Mouse (Mus musculus) testis, adult 2 months (tissue): Measurements from ENCODE around the gene D930007J09Rik. TPM values are rescaled to one million over a fixed set of nuclear protein-coding genes. Genes with fewer than 3 reads are reported as not detected.

ENCODE experiments used
- H3K27ac ChIP-seq: fragments of 200-500 bp; 2 replicates; pipeline ENCODE4 v1.5.1; 2012; ENCODE audit warnings: low read depth, low read length; ENCODE audit not compliant: control insufficient read depth, insufficient read depth
- H3K27me3 ChIP-seq: fragments of 200-500 bp; 2 replicates; pipeline ENCODE4 v1.6.1; 2012; ENCODE audit warnings: mild to moderate bottlenecking, low read length, moderate library complexity; ENCODE audit not compliant: control insufficient read depth, insufficient read depth
- H3K36me3 ChIP-seq: fragments of 200-500 bp; 2 replicates; pipeline ENCODE4 v1.6.1; 2012; ENCODE audit warnings: mild to moderate bottlenecking, low read length; ENCODE audit not compliant: control insufficient read depth, insufficient read depth
- H3K4me1 ChIP-seq: fragments of 200-500 bp; 2 replicates; pipeline ENCODE4 v1.6.1; 2012; ENCODE audit warnings: low read length; ENCODE audit not compliant: control insufficient read depth, insufficient read depth
- H3K4me3 ChIP-seq: fragments of 200-500 bp; 2 replicates; pipeline ENCODE4 v1.5.1; 2012; ENCODE audit warnings: low read depth, mild to moderate bottlenecking, low read length, moderate library complexity, mixed read lengths; ENCODE audit not compliant: control insufficient read depth
- CTCF ChIP-seq: fragments of 200-500 bp; IDR thresholded peaks from 2 replicates; pipeline ENCODE4 v1.5.1; 2012; ENCODE audit warnings: low read depth, mild to moderate bottlenecking, inconsistent platforms, low read length, moderate library complexity; ENCODE audit not compliant: control insufficient read depth, insufficient read depth, insufficient replicate concordance
- POLR2A ChIP-seq: fragments of 200-500 bp; IDR thresholded peaks from 2 replicates; pipeline ENCODE4 v1.6.1; 2012; ENCODE audit warnings: low read depth, mild to moderate bottlenecking, inconsistent platforms, low read length, moderate library complexity; ENCODE audit not compliant: control insufficient read depth
- polyA plus RNA-seq: library from polyadenylated mRNA; depleted of rRNA; stranded (reverse); fragments of >200 nt; gene quantifications from 2 replicates; pipeline ENCODE4 v1.2.3, GENCODE M21; 2012

Gene D930007J09Rik
- polyA plus RNA-seq, 1 experiment: not detected

GRCm38 (mm10) chr13:32797085-32797484 lies 5.6 kb downstream of the D930007J09Rik start:
- no peak overlapping the region for H3K27ac ChIP-seq
- no peaks in the 10 kb centered on the region for H3K27me3 ChIP-seq
- no peak for TF ChIP-seq POLR2A
- no peak for TF ChIP-seq CTCF

GRCm38 (mm10) chr13:32795166-32795565 lies 7.5 kb downstream of the D930007J09Rik start:
- H3K4me3 ChIP-seq: no peak overlapping the region
- H3K27me3 ChIP-seq: no peaks in the 10 kb centered on the region
- no peaks in the 10 kb centered on the region for H3K36me3 ChIP-seq
- TF ChIP-seq POLR2A: no peak
- TF ChIP-seq CTCF: no peak
- H3K27ac ChIP-seq: no peak overlapping the region
- no peaks in the 10 kb centered on the region for H3K4me1 ChIP-seq

More at GRCm38 (mm10) chr13:32797085-32797484, 5.6 kb downstream of the D930007J09Rik start:
- Histone ChIP-seq H3K4me1 (no peaks in the 10 kb centered on the region), H3K36me3 (no peaks in the 10 kb centered on the region), H3K4me3 (no peak overlapping the region)

DNA sequence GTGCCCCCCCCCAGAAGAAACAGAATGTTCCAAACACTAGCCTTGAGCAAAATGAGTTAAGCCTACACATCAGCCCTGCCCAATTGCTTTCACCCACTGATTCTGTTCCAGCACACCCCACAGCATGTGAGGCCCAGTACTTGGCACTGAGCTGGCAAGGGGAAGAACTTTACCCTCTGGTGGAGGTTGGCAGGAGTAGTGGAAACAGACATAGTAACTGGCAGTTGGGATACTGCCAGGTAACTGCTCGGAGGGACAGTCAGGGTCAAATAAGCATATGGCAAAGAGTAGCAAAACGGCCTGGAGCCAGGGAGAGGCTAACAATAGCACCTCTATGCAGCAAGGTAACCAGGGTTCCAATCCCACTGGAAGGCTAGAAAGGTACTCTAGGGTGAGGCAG lies 8.0 kb downstream of the D930007J09Rik start:
- no peaks in the 10 kb centered on the region for H3K4me1 ChIP-seq
- H3K4me3 ChIP-seq: no peak overlapping the region
- no peaks in the 10 kb centered on the region for H3K27me3 ChIP-seq
- TF ChIP-seq CTCF (no peak), POLR2A (no peak)
- H3K36me3 ChIP-seq: no peaks in the 10 kb centered on the region
- H3K27ac ChIP-seq: no peak overlapping the region

- H3K27me3 ChIP-seq: no peaks in the 10 kb centered on the region
- H3K36me3 ChIP-seq: no peaks in the 10 kb centered on the region
- no peaks in the 10 kb centered on the region for H3K4me1 ChIP-seq
- no peak overlapping the region for H3K27ac ChIP-seq
- TF ChIP-seq CTCF: no peak
- TF ChIP-seq POLR2A: no peak
- no peak overlapping the region for H3K4me3 ChIP-seq
Measured at GRCm38 (mm10) chr13:32789781-32790180, 12.9 kb downstream of the D930007J09Rik start.

DNA sequence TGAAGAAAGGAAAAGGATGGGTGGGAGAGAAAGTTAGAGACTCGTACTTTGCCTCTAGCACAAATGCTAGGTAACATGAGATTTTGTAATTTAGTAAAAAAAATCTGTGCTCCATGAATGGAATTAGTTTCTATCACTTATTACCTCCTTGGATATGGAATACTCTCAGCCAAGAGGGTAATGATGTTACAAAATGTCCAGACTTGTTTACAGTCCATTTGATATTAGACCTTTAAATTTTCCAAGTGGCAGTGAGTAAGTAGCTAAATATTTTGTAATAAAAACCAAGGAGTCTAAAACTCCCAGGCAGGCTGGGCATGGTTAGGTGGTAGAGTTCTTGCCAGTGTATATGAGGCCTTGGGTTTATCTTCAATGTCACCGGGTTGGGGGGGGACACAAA lies 15.1 kb downstream of the D930007J09Rik start:
- TF ChIP-seq POLR2A (no peak), CTCF (no peak)
- no peak overlapping the region for H3K27ac ChIP-seq
- H3K4me3 ChIP-seq: no peak overlapping the region
- H3K36me3 ChIP-seq: no peaks in the 10 kb centered on the region
- H3K4me1 ChIP-seq: no peaks in the 10 kb centered on the region
- no peaks in the 10 kb centered on the region for H3K27me3 ChIP-seq

GRCm38 (mm10) chr13:32783816-32784215 lies 18.8 kb downstream of the D930007J09Rik start, which contains the start of gene Mylk4:
TSS of gene Mylk4 (minus strand) at chr13:32783954.
- H3K4me3 ChIP-seq: no peak within 1 kb of the TSS
- H3K27me3 ChIP-seq: no peaks in the 10 kb centered on the region
- no peak for TF ChIP-seq CTCF
- no peak for TF ChIP-seq POLR2A
- no peaks in the 10 kb centered on the region for H3K36me3 ChIP-seq
- H3K4me1 ChIP-seq: no peaks in the 10 kb centered on the region
- no peak within 1 kb of the TSS for H3K27ac ChIP-seq

DNA sequence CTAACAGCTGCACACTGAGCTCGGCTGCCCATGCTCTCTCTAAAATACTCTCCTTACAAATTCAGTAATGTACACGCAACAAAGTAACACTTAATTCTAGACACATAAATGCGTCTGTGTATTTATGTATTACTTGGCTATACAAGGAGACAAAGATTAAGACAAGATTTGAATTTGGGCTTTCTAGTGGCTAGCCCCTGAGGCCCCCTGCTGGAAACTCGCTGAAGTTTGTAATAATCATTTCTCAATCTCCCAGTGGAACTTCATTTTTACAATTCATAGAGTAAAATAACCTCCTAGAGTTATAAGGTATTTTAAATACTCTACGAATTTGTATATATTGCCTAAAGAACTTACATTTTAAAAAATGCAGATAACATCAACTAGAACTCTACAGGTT lies 19.6 kb downstream of the D930007J09Rik start:
- no peak for TF ChIP-seq POLR2A
- TF ChIP-seq CTCF: no peak
- Histone ChIP-seq H3K36me3 (no peaks in the 10 kb centered on the region), H3K4me1 (no peaks in the 10 kb centered on the region), H3K27me3 (no peaks in the 10 kb centered on the region), H3K27ac (no peak overlapping the region), H3K4me3 (no peak overlapping the region)

DNA sequence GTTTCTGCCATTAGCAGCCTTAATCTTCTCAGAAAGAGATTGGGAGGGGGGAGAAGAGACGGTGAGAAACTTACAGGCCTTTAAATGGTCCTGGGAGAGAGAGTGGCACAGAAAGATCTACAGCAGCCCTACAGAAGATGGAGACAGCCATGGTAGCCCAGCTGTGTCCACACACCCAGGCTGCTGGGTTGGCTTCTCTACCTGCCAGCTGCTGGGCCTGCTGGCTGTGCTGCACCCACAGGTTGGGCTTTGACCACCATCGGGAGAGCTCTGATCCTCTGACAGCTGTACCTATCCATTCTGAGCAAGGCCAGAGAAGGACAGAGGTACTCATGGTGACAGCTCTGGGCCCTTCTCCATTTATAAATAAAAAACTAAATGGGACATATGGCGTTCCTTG lies 23.8 kb downstream of the D930007J09Rik start:
- H3K27ac ChIP-seq: no peak overlapping the region
- H3K36me3 ChIP-seq: no peaks in the 10 kb centered on the region
- TF ChIP-seq POLR2A: no peak
- TF ChIP-seq CTCF: no peak
- H3K27me3 ChIP-seq: no peaks in the 10 kb centered on the region
- H3K4me3 ChIP-seq: no peak overlapping the region
- H3K4me1 ChIP-seq: peaks cover 6% of the 10 kb centered on the region
